Mouse (Mus musculus): ENCODE data around the gene Sphk2. TPM values are rescaled to one million over a fixed set of nuclear protein-coding genes. Genes with fewer than 3 reads are reported as not detected.

The Sphk2 gene
- polyA plus RNA-seq, 1 experiment, result 56.1 TPM

GRCm38 (mm10) chr7:45707375-45707967 is 10.3 kb downstream of the Sphk2 start:
- peak overlapping the region; percentile 83 for H3K4me3 ChIP-seq (ENCODE audit: insufficient read depth, low read length)
- peak overlapping the region; percentile 95 for H3K27ac ChIP-seq (ENCODE audit: insufficient read depth, low read depth, low read length)
- H3K4me1 ChIP-seq (ENCODE audit: control insufficient read depth, insufficient read depth, low read length), result peaks cover 21% of the 10 kb centered on the region
- TF ChIP-seq POLR2A (IDR thresholded peaks at IDR 0.05; ENCODE audit: borderline replicate concordance, low read depth, low read length) (0 out of 2 replicates have a peak, but pooled peaks have one; percentile 44), CTCF (IDR thresholded peaks at IDR 0.05; ENCODE audit: low read depth, low read length) (no peak)

GRCm38 (mm10) chr7:45706721-45707241 is 11.0 kb downstream of the Sphk2 start:
- no peak for TF ChIP-seq CTCF (IDR thresholded peaks at IDR 0.05; ENCODE audit: low read depth, low read length)
- peak; percentile 85; the same call in 1 of the 2 replicates for TF ChIP-seq POLR2A (IDR thresholded peaks at IDR 0.05; ENCODE audit: borderline replicate concordance, low read depth, low read length)
- peak overlapping the region; percentile 83 for H3K4me3 ChIP-seq (ENCODE audit: insufficient read depth, low read length)
- peak overlapping the region; percentile 95 for H3K27ac ChIP-seq (ENCODE audit: insufficient read depth, low read depth, low read length)
- H3K4me1 ChIP-seq (ENCODE audit: control insufficient read depth, insufficient read depth, low read length), result peaks cover 21% of the 10 kb centered on the region

DNA sequence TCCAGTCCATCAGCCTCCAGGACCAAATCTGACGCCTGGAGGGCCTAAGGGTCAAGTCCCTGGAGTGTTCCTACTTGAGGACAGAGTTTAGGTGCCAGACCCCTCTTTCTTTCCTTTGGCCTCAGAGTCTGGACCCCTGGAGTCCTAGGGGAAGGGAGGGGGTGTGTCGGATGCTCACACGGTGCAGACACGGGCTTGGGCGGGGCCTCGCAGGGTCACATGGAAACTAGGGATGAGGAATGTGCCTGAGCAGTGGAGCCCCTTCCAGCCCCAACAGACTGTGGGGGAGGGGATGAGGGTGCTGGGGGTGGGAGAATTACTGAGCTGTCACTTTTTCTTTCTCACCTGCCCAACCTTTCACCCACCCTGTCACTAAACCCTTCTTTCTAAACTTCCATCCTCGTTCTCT is 11.9 kb downstream of the Sphk2 start:
- peak overlapping the region; percentile 87 for H3K27ac ChIP-seq (ENCODE audit: insufficient read depth, low read depth, low read length)
- H3K4me1 ChIP-seq (ENCODE audit: control insufficient read depth, insufficient read depth, low read length), result peaks cover 21% of the 10 kb centered on the region
- TF ChIP-seq CTCF (IDR thresholded peaks at IDR 0.05; ENCODE audit: low read depth, low read length) (no peak), POLR2A (IDR thresholded peaks at IDR 0.05; ENCODE audit: borderline replicate concordance, low read depth, low read length) (no peak)
- peak overlapping the region; percentile 83 for H3K4me3 ChIP-seq (ENCODE audit: insufficient read depth, low read length)

DNA sequence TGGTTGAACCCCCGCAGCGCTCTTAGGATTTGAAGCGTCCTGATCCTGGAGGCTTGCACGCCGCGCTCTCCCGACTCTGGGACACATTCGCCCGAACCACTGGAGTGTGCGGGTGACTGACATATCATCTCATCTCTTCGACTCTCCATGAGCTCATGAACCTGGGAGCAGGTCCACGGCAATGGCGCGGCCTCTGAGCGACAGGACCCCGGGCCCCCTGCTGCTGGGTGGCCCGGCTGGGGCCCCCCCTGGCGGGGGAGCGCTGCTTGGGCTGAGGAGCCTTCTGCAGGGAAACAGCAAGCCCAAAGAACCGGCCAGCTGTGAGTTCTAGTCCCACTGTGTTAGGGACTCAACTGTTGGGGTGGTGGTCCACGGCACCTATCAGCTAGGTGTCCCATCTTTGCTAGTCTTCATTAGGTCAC is 12.3 kb downstream of the Sphk2 start:
- peak overlapping the region; percentile 83 for H3K4me3 ChIP-seq (ENCODE audit: insufficient read depth, low read length)
- peaks cover 21% of the 10 kb centered on the region for H3K4me1 ChIP-seq (ENCODE audit: control insufficient read depth, insufficient read depth, low read length)
- TF ChIP-seq POLR2A (IDR thresholded peaks at IDR 0.05; ENCODE audit: borderline replicate concordance, low read depth, low read length) (no peak), CTCF (IDR thresholded peaks at IDR 0.05; ENCODE audit: low read depth, low read length) (0 out of 2 replicates have a peak, but pooled peaks have one; percentile 17)
- H3K27ac ChIP-seq (ENCODE audit: insufficient read depth, low read depth, low read length), result peak overlapping the region; percentile 87

GRCm38 (mm10) chr7:45704730-45705442 is 12.9 kb downstream of the Sphk2 start, which contains the start of gene Dbp:
Dbp (plus strand) TSS chr7:45705088.
- TF ChIP-seq CTCF (IDR thresholded peaks at IDR 0.05; ENCODE audit: low read depth, low read length), result no peak
- no peak for TF ChIP-seq POLR2A (IDR thresholded peaks at IDR 0.05; ENCODE audit: borderline replicate concordance, low read depth, low read length)
- H3K4me1 ChIP-seq (ENCODE audit: control insufficient read depth, insufficient read depth, low read length), result peaks cover 21% of the 10 kb centered on the region
- H3K4me3 ChIP-seq (ENCODE audit: insufficient read depth, low read length), result peak within 1 kb of the TSS; percentile 83
- H3K27ac ChIP-seq (ENCODE audit: insufficient read depth, low read depth, low read length), result peak within 1 kb of the TSS; percentile 87

- Histone ChIP-seq H3K4me1 (ENCODE audit: control insufficient read depth, insufficient read depth, low read length) (peaks cover 20% of the 10 kb centered on the region), H3K4me3 (ENCODE audit: insufficient read depth, low read length) (peak overlapping the region; percentile 58), H3K27ac (ENCODE audit: insufficient read depth, low read depth, low read length) (peak overlapping the region; percentile 73)
- TF ChIP-seq CTCF (IDR thresholded peaks at IDR 0.05; ENCODE audit: low read depth, low read length) (no peak), POLR2A (IDR thresholded peaks at IDR 0.05; ENCODE audit: borderline replicate concordance, low read depth, low read length) (no peak)
These were observed 13.7 kb downstream of the Sphk2 start for GRCm38 (mm10) chr7:45704046-45704559.

- Histone ChIP-seq H3K4me1 (ENCODE audit: control insufficient read depth, insufficient read depth, low read length) (peaks cover 15% of the 10 kb centered on the region), H3K27ac (ENCODE audit: insufficient read depth, low read depth, low read length) (peak overlapping the region; percentile 73), H3K4me3 (ENCODE audit: insufficient read depth, low read length) (peak overlapping the region; percentile 58)
- TF ChIP-seq CTCF (IDR thresholded peaks at IDR 0.05; ENCODE audit: low read depth, low read length) (no peak), POLR2A (IDR thresholded peaks at IDR 0.05; ENCODE audit: borderline replicate concordance, low read depth, low read length) (no peak)
These were observed 14.2 kb downstream of the Sphk2 start for GRCm38 (mm10) chr7:45703521-45704033.

DNA sequence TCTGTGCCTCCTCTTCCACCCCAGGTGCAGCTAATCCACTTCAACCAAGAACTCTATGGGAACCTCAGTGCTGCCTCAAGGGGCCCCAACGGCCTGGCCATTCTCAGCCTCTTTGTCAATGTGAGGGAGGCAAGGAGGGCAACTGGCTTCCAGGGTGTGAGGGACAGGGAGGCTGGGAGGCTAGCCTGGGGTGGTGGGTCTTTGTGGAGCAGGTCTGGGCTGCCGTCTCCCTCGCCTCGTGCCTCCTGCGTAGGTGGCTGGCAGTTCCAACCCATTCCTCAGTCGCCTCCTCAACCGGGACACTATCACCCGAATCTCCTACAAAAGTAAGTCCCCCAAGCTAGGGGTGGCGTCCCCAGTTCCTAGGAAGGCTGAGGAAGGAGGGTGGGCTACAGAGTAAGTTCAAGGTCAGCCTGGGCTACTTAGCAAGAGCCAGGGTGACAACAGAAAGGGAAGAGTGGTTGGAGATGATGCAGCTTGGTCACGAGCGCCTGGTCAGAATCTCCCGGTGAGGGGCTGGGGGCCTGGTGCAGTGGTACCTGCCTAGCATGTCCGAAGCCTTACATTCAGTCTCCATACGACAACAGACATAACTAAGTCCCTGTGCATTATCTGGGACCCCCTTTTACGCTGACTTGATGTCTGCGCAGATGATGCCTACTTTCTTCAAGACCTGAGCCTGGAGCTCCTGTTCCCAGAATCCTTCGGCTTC is 14.8 kb downstream of the Sphk2 start:
- Histone ChIP-seq H3K4me3 (ENCODE audit: insufficient read depth, low read length) (no peak overlapping the region), H3K27ac (ENCODE audit: insufficient read depth, low read depth, low read length) (no peak overlapping the region), H3K4me1 (ENCODE audit: control insufficient read depth, insufficient read depth, low read length) (peaks cover 9% of the 10 kb centered on the region)
- no peak for TF ChIP-seq POLR2A (IDR thresholded peaks at IDR 0.05; ENCODE audit: borderline replicate concordance, low read depth, low read length)
- TF ChIP-seq CTCF (IDR thresholded peaks at IDR 0.05; ENCODE audit: low read depth, low read length), result no peak

GRCm38 (mm10) chr7:45702316-45702715 is 15.5 kb downstream of the Sphk2 start:
- H3K4me3 ChIP-seq (ENCODE audit: insufficient read depth, low read length), result no peak overlapping the region
- H3K4me1 ChIP-seq (ENCODE audit: control insufficient read depth, insufficient read depth, low read length), result peaks cover 6% of the 10 kb centered on the region
- H3K27ac ChIP-seq (ENCODE audit: insufficient read depth, low read depth, low read length), result no peak overlapping the region
- TF ChIP-seq CTCF (IDR thresholded peaks at IDR 0.05; ENCODE audit: low read depth, low read length), result no peak
- TF ChIP-seq POLR2A (IDR thresholded peaks at IDR 0.05; ENCODE audit: borderline replicate concordance, low read depth, low read length), result no peak

All from bone marrow macrophage, adult 2 months (primary cell).